Mouse (Mus musculus) ES-Bruce4 (cell line): Measurements from ENCODE around the gene Casp9. TPM values are rescaled to one million over a fixed set of nuclear protein-coding genes. Genes with fewer than 3 reads are reported as not detected.

ENCODE experiments used
- H3K27ac ChIP-seq: 2 replicates; pipeline ENCODE4 v1.5.1; 2012; ENCODE audit warnings: low read length, inconsistent platforms; ENCODE audit not compliant: insufficient read depth
- H3K27me3 ChIP-seq: 2 replicates; pipeline ENCODE4 v1.6.1; 2012; ENCODE audit warnings: mild to moderate bottlenecking, low read length, inconsistent platforms; ENCODE audit not compliant: control insufficient read depth, poor library complexity, insufficient read depth, severe bottlenecking
- H3K36me3 ChIP-seq: 2 replicates; pipeline ENCODE4 v1.6.1; 2012; ENCODE audit warnings: inconsistent platforms, mild to moderate bottlenecking, low read length, moderate library complexity; ENCODE audit not compliant: control insufficient read depth, poor library complexity, insufficient read depth, severe bottlenecking
- H3K4me1 ChIP-seq: one replicate; pipeline ENCODE4 v1.8.1; 2011; ENCODE audit warnings: low read length; ENCODE audit not compliant: control insufficient read depth, insufficient read depth
- H3K4me3 ChIP-seq: 2 replicates; pipeline ENCODE4 v1.5.1; 2011; ENCODE audit warnings: low read depth, mild to moderate bottlenecking, low read length
- H3K9ac ChIP-seq: 2 replicates; pipeline ENCODE4 v1.6.1; 2012; ENCODE audit warnings: low read depth, mild to moderate bottlenecking, inconsistent platforms; ENCODE audit not compliant: poor library complexity, severe bottlenecking
- H3K9me3 ChIP-seq: replicated peaks from 2 replicates; pipeline ENCODE4 v1.6.1; 2012; ENCODE audit warnings: mild to moderate bottlenecking, low read length, inconsistent platforms; ENCODE audit not compliant: control insufficient read depth, poor library complexity, insufficient read depth, severe bottlenecking
- CTCF ChIP-seq: IDR thresholded peaks from one replicate; pipeline ENCODE4 v1.8.1; 2011; ENCODE audit warnings: low read depth, low read length
- EP300 ChIP-seq: IDR thresholded peaks from 2 replicates; pipeline ENCODE4 v1.6.1; 2011; ENCODE audit warnings: low read depth, low read length; ENCODE audit not compliant: insufficient read depth
- POLR2A ChIP-seq: IDR thresholded peaks from one replicate; pipeline ENCODE4 v1.8.1; 2011; ENCODE audit warnings: low read length; ENCODE audit not compliant: insufficient read depth
- polyA plus RNA-seq: library from polyadenylated mRNA; stranded (reverse); fragments of >200 nt; gene quantifications from 2 replicates; pipeline ENCODE4 v1.2.4, GENCODE M21; 2011; ENCODE audit warnings: low read depth; ENCODE audit not compliant: missing spikeins, insufficient read depth, insufficient read length

The Casp9 gene
- polyA plus RNA-seq, 1 experiment = 17.6 TPM

- no peaks in the 10 kb centered on the region for H3K27me3 ChIP-seq
- no peak within 1 kb of the TSS for H3K9ac ChIP-seq
- H3K36me3 ChIP-seq = no peaks in the 10 kb centered on the region
- H3K9me3 ChIP-seq = no peaks in the 10 kb centered on the region
- no peaks in the 10 kb centered on the region for H3K4me1 ChIP-seq
- no peak within 1 kb of the TSS for H3K4me3 ChIP-seq
- no peak within 1 kb of the TSS for H3K27ac ChIP-seq
- TF ChIP-seq CTCF (no peak), EP300 (no peak), POLR2A (no peak)
Measured at GRCm38 (mm10) chr4:141826060-141826459, 32.6 kb downstream of the Casp9 start, which contains the start of gene Cela2a. Gene Cela2a, minus strand, starts transcription at chr4:141826160.

DNA sequence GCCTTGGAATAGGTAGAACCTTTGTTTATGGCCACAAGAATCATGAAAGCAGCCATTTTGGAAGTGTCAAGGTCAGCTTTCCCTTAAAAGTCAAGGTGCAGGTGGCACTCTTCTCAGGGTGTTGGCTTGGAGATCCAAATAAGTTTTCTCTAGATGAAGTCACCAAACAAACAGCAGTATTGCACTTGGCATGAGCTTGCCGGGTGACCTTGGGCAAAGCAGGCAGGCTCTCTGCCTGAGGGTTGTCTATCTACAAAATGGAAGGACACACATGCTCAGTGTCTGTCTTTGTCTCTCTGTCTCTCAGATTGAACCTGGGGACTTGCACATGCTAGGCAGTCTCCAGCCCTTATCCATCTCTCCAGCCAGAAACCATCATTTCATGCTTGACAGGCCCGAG lies 34.0 kb downstream of the Casp9 start:
- H3K36me3 ChIP-seq = no peaks in the 10 kb centered on the region
- H3K27ac ChIP-seq = no peak overlapping the region
- no peaks in the 10 kb centered on the region for H3K9me3 ChIP-seq
- no peak overlapping the region for H3K9ac ChIP-seq
- no peaks in the 10 kb centered on the region for H3K4me1 ChIP-seq
- no peaks in the 10 kb centered on the region for H3K27me3 ChIP-seq
- TF ChIP-seq CTCF (no peak), EP300 (no peak), POLR2A (no peak)
- H3K4me3 ChIP-seq = no peak overlapping the region

DNA sequence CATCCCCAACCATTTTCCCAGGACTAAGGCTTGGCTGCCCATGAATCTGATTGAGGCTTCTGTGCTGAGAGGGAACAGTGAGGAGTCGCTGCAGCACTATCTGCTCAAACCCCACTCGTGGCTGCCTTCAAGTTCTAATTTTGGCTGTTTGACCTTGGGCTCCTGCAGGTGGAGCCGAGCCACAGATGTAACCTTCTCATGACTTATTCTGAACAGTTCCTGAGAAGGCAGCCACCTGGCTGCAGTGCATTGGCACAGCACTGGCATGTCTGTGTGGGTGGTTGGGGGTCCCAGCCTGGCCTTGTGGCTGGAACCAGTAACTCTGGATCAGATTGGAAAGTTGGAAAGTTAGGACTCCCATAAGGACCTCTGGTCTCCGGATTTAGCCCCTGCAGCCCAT lies 34.8 kb downstream of the Casp9 start:
- Histone ChIP-seq H3K27ac (no peak overlapping the region), H3K4me1 (no peaks in the 10 kb centered on the region), H3K4me3 (no peak overlapping the region), H3K9me3 (no peaks in the 10 kb centered on the region), H3K27me3 (no peaks in the 10 kb centered on the region), H3K36me3 (no peaks in the 10 kb centered on the region), H3K9ac (no peak overlapping the region)
- TF ChIP-seq EP300 (no peak), CTCF (no peak), POLR2A (no peak)

DNA sequence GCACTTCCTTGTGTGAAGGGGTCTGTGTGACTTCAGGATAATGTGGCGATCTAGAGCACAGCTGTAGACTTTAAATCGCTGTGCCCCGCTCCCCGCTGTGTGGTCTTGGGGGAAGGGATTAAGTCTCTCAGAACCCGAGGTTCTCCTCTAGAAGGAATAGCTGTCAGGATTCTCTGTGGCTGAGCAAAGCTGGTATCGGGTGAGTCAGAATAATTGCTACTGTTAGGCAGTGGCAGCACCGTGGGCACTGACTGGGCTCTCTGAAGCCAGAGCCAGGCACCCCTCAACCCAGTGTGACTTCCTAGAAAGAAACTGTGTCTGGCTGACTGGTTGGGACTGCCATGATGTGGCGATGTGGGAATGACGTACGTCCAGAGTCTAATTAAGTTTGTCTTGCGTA lies 37.0 kb downstream of the Casp9 start:
- no peaks in the 10 kb centered on the region for H3K9me3 ChIP-seq
- no peaks in the 10 kb centered on the region for H3K27me3 ChIP-seq
- no peaks in the 10 kb centered on the region for H3K36me3 ChIP-seq
- TF ChIP-seq CTCF = no peak
- no peak for TF ChIP-seq EP300
- no peak for TF ChIP-seq POLR2A
- H3K4me1 ChIP-seq = no peaks in the 10 kb centered on the region
- no peak overlapping the region for H3K27ac ChIP-seq
- H3K9ac ChIP-seq = no peak overlapping the region
- no peak overlapping the region for H3K4me3 ChIP-seq

- Histone ChIP-seq H3K4me3 (no peak overlapping the region), H3K27ac (no peak overlapping the region), H3K27me3 (no peaks in the 10 kb centered on the region), H3K9me3 (no peaks in the 10 kb centered on the region), H3K4me1 (no peaks in the 10 kb centered on the region), H3K36me3 (no peaks in the 10 kb centered on the region), H3K9ac (no peak overlapping the region)
- TF ChIP-seq CTCF (no peak), EP300 (no peak), POLR2A (no peak)
Measured at GRCm38 (mm10) chr4:141831361-141831760, 37.9 kb downstream of the Casp9 start.

DNA sequence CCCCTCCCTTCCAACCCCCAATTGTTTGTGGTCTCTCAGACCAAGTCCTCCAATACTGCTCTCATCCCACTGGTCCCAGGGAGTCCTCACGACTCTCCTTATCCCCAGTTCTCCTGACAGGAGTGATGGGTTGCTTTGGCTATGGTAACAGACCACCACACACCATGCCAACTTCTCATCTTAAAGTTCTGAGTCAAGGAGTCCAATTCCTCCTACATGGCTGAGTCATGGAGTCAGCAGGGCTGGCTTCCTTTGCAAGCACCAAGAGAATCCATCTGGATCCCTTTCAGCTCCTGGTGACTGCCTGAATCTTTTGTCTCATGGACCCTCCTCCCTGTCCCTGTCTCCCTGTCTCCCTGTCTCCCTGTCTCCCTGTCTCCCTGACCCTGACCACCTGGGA lies 40.5 kb downstream of the Casp9 start:
- Histone ChIP-seq H3K27me3 (no peaks in the 10 kb centered on the region), H3K36me3 (no peaks in the 10 kb centered on the region), H3K4me1 (no peaks in the 10 kb centered on the region), H3K4me3 (no peak overlapping the region), H3K9me3 (no peaks in the 10 kb centered on the region), H3K9ac (no peak overlapping the region), H3K27ac (no peak overlapping the region)
- no peak for TF ChIP-seq EP300
- no peak for TF ChIP-seq POLR2A
- no peak for TF ChIP-seq CTCF
